Mouse (Mus musculus) MEL-GATA-1-ER (cell line): ENCODE data around the gene Kpna7.
A peak's percentile ranks its signal among the peaks of the same experiment; 100 is the strongest.
"Not testable (repeated sequence)": the region's sequence is repeated elsewhere in the genome, so short reads cannot be mapped to it uniquely, and the experiment has no call there.

Source experiments
- DNase-seq: peaks from one replicate; pipeline ENCODE4 v3.0.0-alpha.2; 2012; ENCODE audit warnings: low read depth; ENCODE audit errors: extremely low read depth

Kpna7 gene

DNA sequence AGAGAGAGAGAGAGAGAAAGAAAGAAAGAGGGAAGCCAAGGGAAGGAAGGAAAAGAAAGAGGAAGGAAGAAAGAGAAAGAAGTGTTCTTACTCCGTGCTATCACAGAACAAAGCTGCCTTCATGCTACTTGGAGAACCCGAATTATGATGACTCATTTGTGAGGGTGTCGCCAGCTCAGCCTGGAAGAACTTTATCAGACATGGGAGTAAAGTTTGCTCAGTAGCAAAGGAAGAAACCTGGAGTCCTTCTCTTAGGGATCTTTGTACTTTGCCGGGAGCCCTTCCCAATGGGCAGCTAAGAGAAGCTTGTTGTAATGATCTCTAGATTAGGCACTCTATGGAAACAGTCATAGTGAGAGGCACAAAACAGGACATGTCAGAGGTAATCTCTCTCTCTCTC, 18.9 kb upstream of the Kpna7 start:
- DNase-seq, result peak; percentile 81

- not testable (repeated sequence) for DNase-seq
Observed at GRCm38 (mm10) chr5:145101451-145101850, 17.6 kb upstream of the Kpna7 start.

- no peak for DNase-seq
Observed at GRCm38 (mm10) chr5:145100960-145101359, 17.1 kb upstream of the Kpna7 start.

DNA sequence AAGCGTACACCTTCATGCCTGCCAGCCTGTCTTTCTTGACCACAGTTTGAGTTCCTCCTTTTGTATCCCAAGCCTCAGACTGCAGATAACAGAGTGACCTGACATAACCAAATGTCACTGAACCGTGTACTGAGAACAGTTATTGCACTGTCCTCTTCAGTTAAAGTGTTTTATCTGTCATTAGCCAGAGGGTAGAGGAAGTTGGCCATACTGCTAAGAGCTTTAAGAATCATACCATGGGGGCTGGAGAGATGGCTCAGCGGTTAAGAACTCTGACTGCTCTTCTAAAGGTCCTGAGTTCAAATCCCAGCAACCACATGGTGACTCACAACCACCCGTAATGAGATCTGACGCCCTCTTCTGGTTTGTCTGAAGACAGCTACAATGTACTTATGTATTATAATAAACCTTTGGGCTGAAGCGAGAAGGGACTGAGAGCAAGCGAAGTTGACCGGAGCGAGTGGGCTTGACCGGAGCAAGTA, 14.6 kb upstream of the Kpna7 start:
- DNase-seq, result peak; percentile 99

DNA sequence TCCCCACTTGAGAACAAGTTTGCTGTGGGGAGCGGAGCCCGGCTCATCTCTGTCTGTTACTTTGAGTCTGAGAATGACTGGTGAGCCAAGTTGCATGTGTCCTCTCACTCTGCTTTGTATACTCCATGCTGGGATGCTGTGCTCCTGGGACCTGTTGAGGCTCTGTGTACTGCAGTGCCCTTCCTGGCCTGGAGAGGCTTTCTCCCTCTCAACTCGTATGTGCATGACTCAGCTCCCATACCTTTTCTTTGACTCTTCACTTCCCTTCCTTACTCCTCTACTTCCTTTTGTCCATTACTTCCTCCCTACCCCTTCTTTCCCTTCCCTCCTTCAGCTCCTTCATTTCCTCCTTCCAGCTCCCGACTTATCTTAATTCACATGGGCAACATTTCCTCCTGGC, 12.4 kb upstream of the Kpna7 start:
- DNase-seq, result no peak

GRCm38 (mm10) chr5:145089878-145090277, 6.0 kb upstream of the Kpna7 start:
- peak; percentile 87 for DNase-seq

GRCm38 (mm10) chr5:145088186-145088585, 4.4 kb upstream of the Kpna7 start:
- no peak for DNase-seq

DNA sequence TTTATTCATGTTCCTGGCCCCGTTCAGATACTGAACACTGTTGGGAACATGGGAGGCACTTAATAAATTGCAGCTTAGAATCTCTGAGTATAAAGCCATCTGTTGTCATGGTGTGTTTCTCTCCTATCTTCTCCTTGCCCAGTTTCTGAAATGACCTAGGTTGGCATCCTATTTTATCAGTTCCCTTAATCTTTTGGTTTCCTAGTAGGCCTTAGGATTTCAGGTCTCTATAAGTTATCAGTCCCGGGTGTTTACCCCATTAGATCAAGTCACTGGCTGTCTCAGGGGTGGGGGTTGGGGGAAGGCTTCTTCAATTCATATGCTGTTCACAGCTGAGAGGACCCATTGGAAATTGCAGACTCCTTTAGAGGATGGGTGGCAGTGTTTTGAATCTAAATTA, 992 bp upstream of the Kpna7 start:
- DNase-seq, result no peak

DNA sequence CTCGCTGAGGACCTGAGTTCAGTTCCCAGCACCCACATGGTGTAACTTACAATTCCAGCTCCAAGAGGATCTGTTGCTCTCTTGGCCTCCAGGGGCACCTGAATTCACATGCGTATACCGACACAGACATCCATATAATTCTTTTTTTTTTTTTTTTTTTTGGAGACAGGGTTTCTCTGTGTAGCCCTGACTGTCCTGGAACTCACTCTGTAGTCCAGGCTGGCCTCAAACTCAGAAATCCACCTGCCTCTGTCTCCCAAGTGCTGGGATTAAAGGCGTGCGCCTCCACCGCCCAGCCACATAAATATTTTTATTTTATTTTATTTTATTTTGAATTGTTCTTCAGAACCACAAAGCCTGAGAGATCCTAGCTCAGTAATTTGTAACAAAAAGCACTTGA, 629 bp downstream of the Kpna7 start:
- DNase-seq, result not testable (repeated sequence)

- DNase-seq, result no peak
Observed at GRCm38 (mm10) chr5:145081866-145082613, 1.8 kb downstream of the Kpna7 start.

GRCm38 (mm10) chr5:145075081-145075480, 8.7 kb downstream of the Kpna7 start:
- no peak for DNase-seq

GRCm38 (mm10) chr5:145071342-145071741, 12.5 kb downstream of the Kpna7 start:
- DNase-seq, result peak; percentile 51

DNA sequence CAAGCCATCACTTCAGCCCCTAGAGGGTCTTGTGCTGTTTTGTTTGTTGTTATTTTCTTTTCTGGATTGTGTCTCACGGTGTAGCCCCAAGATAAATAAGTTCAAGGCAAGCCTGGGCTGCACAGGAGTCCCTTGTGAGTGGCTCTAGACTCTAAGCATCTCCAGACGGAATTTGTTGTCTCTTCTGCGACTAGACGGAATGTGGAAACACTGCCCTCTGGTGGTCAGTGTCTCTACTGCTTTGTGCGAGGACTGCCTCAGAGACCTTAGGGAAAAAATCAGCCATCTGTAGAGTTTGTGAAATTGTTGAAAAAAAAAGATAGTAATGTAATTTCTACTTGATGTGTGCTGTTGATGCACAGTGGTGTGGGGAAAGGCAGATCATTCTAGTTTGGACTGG, 14.1 kb downstream of the Kpna7 start:
- peak; percentile 56 for DNase-seq

DNA sequence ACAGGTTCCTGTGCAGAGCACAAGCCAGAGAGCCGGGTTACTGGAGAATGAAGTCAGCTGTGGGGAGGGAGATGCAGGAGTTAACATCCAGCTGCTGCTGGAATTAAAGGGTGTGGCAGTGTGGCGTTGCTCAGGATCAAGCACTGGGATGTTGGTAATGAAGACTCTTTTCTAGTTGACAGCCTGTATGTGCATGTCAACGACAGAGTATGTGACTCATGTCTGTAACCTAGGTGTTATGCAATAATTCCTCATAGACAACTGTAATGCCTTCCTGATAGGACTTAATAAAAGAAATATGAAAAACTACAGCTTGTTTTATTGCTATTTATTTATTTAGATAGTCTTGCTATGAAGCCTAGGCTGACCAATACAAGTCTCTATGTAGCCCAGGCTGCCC, 15.0 kb downstream of the Kpna7 start:
- DNase-seq, result no peak

GRCm38 (mm10) chr5:145064765-145065340, 19.0 kb downstream of the Kpna7 start:
- DNase-seq, result no peak

- no peak for DNase-seq
Observed at GRCm38 (mm10) chr5:145059524-145059923, 24.3 kb downstream of the Kpna7 start.

GRCm38 (mm10) chr5:145058722-145059121, 25.1 kb downstream of the Kpna7 start:
- no peak for DNase-seq

DNA sequence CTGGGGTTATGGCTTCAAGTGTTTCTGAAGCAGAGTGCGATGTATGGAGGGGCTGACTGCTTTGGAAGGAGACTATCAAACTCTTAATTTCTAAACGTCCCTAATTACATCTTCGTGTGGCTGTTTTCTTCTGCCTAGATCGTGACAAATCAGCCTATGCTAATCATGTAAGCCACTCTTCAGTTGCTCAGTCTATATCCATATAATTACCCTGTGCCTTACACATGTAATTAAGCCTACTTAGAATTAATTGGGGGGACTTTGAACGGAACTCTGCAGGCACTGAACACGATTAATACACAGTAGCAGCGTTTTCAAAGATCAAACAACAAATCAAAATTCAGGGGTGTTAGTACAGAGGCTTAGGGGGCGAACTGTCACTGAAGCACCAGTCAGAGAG, 25.9 kb downstream of the Kpna7 start:
- DNase-seq, result no peak

DNA sequence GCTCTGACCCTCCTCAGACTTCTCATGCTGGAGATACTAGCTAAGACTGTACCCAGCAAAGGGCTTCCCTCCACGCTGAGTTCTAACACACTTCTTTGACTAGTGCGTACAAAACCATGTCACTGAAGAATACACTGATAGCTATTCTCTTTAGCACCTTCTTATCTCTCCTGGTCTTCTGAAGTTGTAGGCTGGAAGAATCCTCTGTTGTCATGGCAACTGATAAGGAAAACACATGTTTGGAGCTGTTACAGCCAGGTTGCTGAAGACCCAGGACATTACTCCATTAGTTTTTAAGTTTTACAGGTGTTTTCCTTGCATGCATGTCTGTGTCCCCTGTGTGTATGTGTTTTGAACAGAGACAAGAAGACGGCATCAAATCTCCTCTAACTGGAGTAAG, 29.6 kb downstream of the Kpna7 start:
- peak; percentile 54 for DNase-seq

- DNase-seq, result not testable (repeated sequence)
Observed at GRCm38 (mm10) chr5:145042690-145043089, 41.1 kb downstream of the Kpna7 start, which contains the start of gene 1700018F24Rik. TSS of gene 1700018F24Rik (plus strand) at chr5:145042990.

DNA sequence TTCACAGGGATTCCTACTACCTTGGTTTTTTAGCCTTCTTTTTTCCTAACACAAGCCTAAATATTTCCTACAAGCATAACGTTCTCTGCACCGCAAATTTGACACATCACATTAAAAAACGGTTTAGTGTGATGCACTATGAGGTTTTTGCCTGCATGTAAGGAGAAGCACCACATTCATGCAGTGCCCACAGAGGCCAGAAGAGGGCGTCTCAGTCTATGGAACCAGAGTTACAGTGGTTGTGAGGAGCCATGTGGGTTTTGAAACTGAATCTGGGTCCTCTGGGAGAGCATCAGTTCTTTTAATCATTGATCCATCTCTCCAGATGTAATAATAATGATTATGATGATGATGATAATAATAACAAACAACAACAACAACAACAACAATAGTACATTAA, 42.2 kb downstream of the Kpna7 start:
- DNase-seq, result peak; percentile 43

- not testable (repeated sequence) for DNase-seq
Observed at GRCm38 (mm10) chr5:145032391-145032790, 51.4 kb downstream of the Kpna7 start, which contains the start of gene Gm4871. TSS of gene Gm4871 (minus strand) at chr5:145032754.

DNA sequence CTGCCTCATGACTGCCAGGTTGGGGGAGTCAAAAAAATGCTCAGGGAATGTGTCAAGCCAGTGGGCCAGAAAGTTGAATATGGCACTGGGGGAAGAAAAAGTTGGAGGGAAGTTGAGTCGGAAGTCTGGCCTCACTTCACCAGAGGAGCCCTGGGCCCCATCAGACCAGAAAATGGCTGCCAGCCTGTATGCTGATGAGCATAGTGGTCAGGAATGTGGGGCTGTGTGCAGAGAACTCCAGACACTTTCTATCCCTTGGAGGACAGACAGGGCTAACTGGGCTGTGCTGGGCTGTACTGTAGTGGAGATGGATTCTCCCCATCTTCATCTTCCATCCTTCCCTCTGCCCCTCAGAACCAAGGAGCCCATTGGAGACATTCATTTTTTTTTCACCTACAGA, 53.4 kb downstream of the Kpna7 start:
- DNase-seq, result not testable (repeated sequence)
